Mouse (Mus musculus): Measurements from ENCODE around the gene Tmem63c. TPM values are rescaled to one million over a fixed set of nuclear protein-coding genes. Genes with fewer than 3 reads are reported as not detected.
A peak's percentile ranks its signal among the peaks of the same experiment; 100 is the strongest.

The Tmem63c gene
- polyA plus RNA-seq, 1 experiment from 2014 or later = not detected

- no peaks in the 10 kb centered on the region for H3K36me3 ChIP-seq (ENCODE audit: insufficient read depth)
- H3K4me1 ChIP-seq (ENCODE audit: insufficient read depth) = no peaks in the 10 kb centered on the region
- no peak for DNase-seq
- no peaks in the 10 kb centered on the region for H3K27me3 ChIP-seq (ENCODE audit: insufficient read depth, low read length)
- no peak overlapping the region for H3K4me3 ChIP-seq (ENCODE audit: low read depth, low read length)
- H3K4me2 ChIP-seq = no peak overlapping the region
- no peak overlapping the region for H3K9ac ChIP-seq
- TF ChIP-seq CTCF (IDR thresholded peaks at IDR 0.05; ENCODE audit: low read depth) = no peak
- no peak for ATAC-seq (ENCODE audit: insufficient read depth)
- no peak overlapping the region for H3K27ac ChIP-seq (ENCODE audit: low read depth)
- no peaks in the 10 kb centered on the region for H3K9me3 ChIP-seq (ENCODE audit: low read depth, low read length)
- 17% methylated on average over 5 of the region's 5 CpGs for WGBS
Observed at GRCm38 (mm10) chr12:87044711-87045110, 23.6 kb downstream of the Tmem63c start.

- H3K27me3 ChIP-seq (ENCODE audit: insufficient read depth, low read length) = no peaks in the 10 kb centered on the region
- no peak overlapping the region for H3K9ac ChIP-seq
- H3K4me2 ChIP-seq = no peak overlapping the region
- no peaks in the 10 kb centered on the region for H3K36me3 ChIP-seq (ENCODE audit: insufficient read depth)
- H3K9me3 ChIP-seq (ENCODE audit: low read depth, low read length) = no peaks in the 10 kb centered on the region
- H3K4me3 ChIP-seq (ENCODE audit: low read depth, low read length) = no peak overlapping the region
- no peak for ATAC-seq (ENCODE audit: insufficient read depth)
- DNase-seq = no peak
- H3K27ac ChIP-seq (ENCODE audit: low read depth) = no peak overlapping the region
- TF ChIP-seq CTCF (IDR thresholded peaks at IDR 0.05; ENCODE audit: low read depth) = no peak
- H3K4me1 ChIP-seq (ENCODE audit: insufficient read depth) = no peaks in the 10 kb centered on the region
- WGBS = 52% methylated on average over 3 of the region's 3 CpGs
Observed at GRCm38 (mm10) chr12:87047536-87047935, 26.4 kb downstream of the Tmem63c start.

DNA sequence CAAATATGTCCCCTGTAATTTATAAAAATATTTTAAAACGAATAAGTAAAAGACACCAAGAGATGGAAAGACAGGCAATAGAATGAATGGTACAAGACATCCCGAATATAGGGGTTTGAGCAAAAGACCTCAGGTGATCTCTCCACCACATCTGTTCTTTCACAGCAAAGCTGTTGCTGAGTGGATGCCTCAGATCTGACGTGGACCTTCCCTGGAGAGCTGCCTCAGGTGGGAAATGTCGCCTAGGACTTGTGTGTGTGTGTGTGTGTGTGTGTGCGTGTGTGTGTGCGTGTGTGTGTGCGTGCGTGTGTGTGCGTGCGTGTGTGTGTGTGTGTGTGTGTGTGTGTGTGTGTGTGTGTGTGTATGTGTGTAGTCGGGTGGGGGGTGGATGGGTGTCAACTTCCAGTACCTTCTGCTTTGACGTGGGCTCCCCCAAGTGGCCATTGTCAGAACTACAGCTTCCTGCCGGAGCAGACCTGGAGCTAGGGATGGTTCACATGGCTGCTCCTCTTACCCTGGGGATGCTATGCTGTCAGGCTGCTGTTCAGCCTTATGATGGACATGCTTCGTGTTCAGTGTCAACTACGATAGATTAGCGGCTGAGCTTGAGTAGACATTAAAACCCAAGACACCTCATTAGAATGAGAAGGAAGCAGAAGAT is 31.7 kb downstream of the Tmem63c start:
- H3K36me3 ChIP-seq (ENCODE audit: insufficient read depth) = no peaks in the 10 kb centered on the region
- H3K27me3 ChIP-seq (ENCODE audit: insufficient read depth, low read length) = no peaks in the 10 kb centered on the region
- no peaks in the 10 kb centered on the region for H3K4me1 ChIP-seq (ENCODE audit: insufficient read depth)
- no peak overlapping the region for H3K4me2 ChIP-seq
- H3K9me3 ChIP-seq (ENCODE audit: low read depth, low read length) = no peaks in the 10 kb centered on the region
- 19% methylated on average over 16 of the region's 16 CpGs for WGBS
- no peak overlapping the region for H3K4me3 ChIP-seq (ENCODE audit: low read depth, low read length)
- ATAC-seq (ENCODE audit: insufficient read depth) = no peak
- peak; percentile 80 for DNase-seq
- H3K9ac ChIP-seq = no peak overlapping the region
- peak; percentile 93 for TF ChIP-seq CTCF (IDR thresholded peaks at IDR 0.05; ENCODE audit: low read depth)
- H3K27ac ChIP-seq (ENCODE audit: low read depth) = no peak overlapping the region

GRCm38 (mm10) chr12:87054873-87055272 is 33.7 kb downstream of the Tmem63c start:
- Histone ChIP-seq H3K4me3 (ENCODE audit: low read depth, low read length) (no peak overlapping the region), H3K27me3 (ENCODE audit: insufficient read depth, low read length) (no peaks in the 10 kb centered on the region), H3K4me1 (ENCODE audit: insufficient read depth) (no peaks in the 10 kb centered on the region), H3K36me3 (ENCODE audit: insufficient read depth) (no peaks in the 10 kb centered on the region), H3K4me2 (no peak overlapping the region), H3K9ac (no peak overlapping the region), H3K27ac (ENCODE audit: low read depth) (no peak overlapping the region), H3K9me3 (ENCODE audit: low read depth, low read length) (no peaks in the 10 kb centered on the region)
- 57% methylated on average over 7 of the region's 7 CpGs for WGBS
- no peak for TF ChIP-seq CTCF (IDR thresholded peaks at IDR 0.05; ENCODE audit: low read depth)
- ATAC-seq (ENCODE audit: insufficient read depth) = no peak
- no peak for DNase-seq

- Histone ChIP-seq H3K9me3 (ENCODE audit: low read depth, low read length) (no peaks in the 10 kb centered on the region), H3K27ac (ENCODE audit: low read depth) (no peak overlapping the region), H3K27me3 (ENCODE audit: insufficient read depth, low read length) (no peaks in the 10 kb centered on the region), H3K4me1 (ENCODE audit: insufficient read depth) (no peaks in the 10 kb centered on the region), H3K4me3 (ENCODE audit: low read depth, low read length) (no peak overlapping the region), H3K4me2 (no peak overlapping the region), H3K36me3 (ENCODE audit: insufficient read depth) (no peaks in the 10 kb centered on the region), H3K9ac (no peak overlapping the region)
- 61% methylated on average over 17 of the region's 17 CpGs for WGBS
- no peak for ATAC-seq (ENCODE audit: insufficient read depth)
- TF ChIP-seq CTCF (IDR thresholded peaks at IDR 0.05; ENCODE audit: low read depth) = no peak
- no peak for DNase-seq
Observed at GRCm38 (mm10) chr12:87057066-87057465, 35.9 kb downstream of the Tmem63c start.

- 81% methylated on average over 11 of the region's 11 CpGs for WGBS
- no peak for ATAC-seq (ENCODE audit: insufficient read depth)
- no peak overlapping the region for H3K4me3 ChIP-seq (ENCODE audit: low read depth, low read length)
- H3K27me3 ChIP-seq (ENCODE audit: insufficient read depth, low read length) = no peaks in the 10 kb centered on the region
- TF ChIP-seq CTCF (IDR thresholded peaks at IDR 0.05; ENCODE audit: low read depth) = no peak
- H3K27ac ChIP-seq (ENCODE audit: low read depth) = no peak overlapping the region
- no peaks in the 10 kb centered on the region for H3K36me3 ChIP-seq (ENCODE audit: insufficient read depth)
- no peak overlapping the region for H3K9ac ChIP-seq
- no peak for DNase-seq
- H3K9me3 ChIP-seq (ENCODE audit: low read depth, low read length) = no peaks in the 10 kb centered on the region
- no peaks in the 10 kb centered on the region for H3K4me1 ChIP-seq (ENCODE audit: insufficient read depth)
- no peak overlapping the region for H3K4me2 ChIP-seq
Observed at GRCm38 (mm10) chr12:87065446-87065845, 44.3 kb downstream of the Tmem63c start.

GRCm38 (mm10) chr12:87066429-87066828 is 45.3 kb downstream of the Tmem63c start:
- WGBS = 68% methylated on average over 5 of the region's 5 CpGs
- Histone ChIP-seq H3K9me3 (ENCODE audit: low read depth, low read length) (no peaks in the 10 kb centered on the region), H3K4me2 (no peak overlapping the region), H3K36me3 (ENCODE audit: insufficient read depth) (no peaks in the 10 kb centered on the region), H3K27me3 (ENCODE audit: insufficient read depth, low read length) (no peaks in the 10 kb centered on the region), H3K4me3 (ENCODE audit: low read depth, low read length) (no peak overlapping the region), H3K9ac (no peak overlapping the region), H3K4me1 (ENCODE audit: insufficient read depth) (no peaks in the 10 kb centered on the region), H3K27ac (ENCODE audit: low read depth) (no peak overlapping the region)
- TF ChIP-seq CTCF (IDR thresholded peaks at IDR 0.05; ENCODE audit: low read depth) = no peak
- DNase-seq = peak; percentile 10
- no peak for ATAC-seq (ENCODE audit: insufficient read depth)

Measured in lung, embryonic 14.5 days (tissue).